Mouse (Mus musculus) lung, postnatal 14 days (tissue): ENCODE measurements around the gene Cd2bp2.
"Not testable (repeated sequence)": the region's sequence is repeated elsewhere in the genome, so short reads cannot be mapped to it uniquely, and the experiment has no call there.

Source experiments
- DNase-seq: peaks from one replicate; pipeline ENCODE4 v3.0.0; 2021

Gene Cd2bp2

GRCm38 (mm10) chr7:127188305-127189276 is 7.3 kb downstream of the Cd2bp2 start:
- no peak for DNase-seq

GRCm38 (mm10) chr7:127187351-127187750 is 8.5 kb downstream of the Cd2bp2 start:
- no peak for DNase-seq

- DNase-seq, result peak; percentile 8
Observed at GRCm38 (mm10) chr7:127185601-127186000, 10.2 kb downstream of the Cd2bp2 start.

GRCm38 (mm10) chr7:127184720-127185119 is 11.1 kb downstream of the Cd2bp2 start:
- DNase-seq, result no peak

GRCm38 (mm10) chr7:127183828-127184227 is 12.0 kb downstream of the Cd2bp2 start:
- no peak for DNase-seq

GRCm38 (mm10) chr7:127183345-127183744 is 12.5 kb downstream of the Cd2bp2 start:
- DNase-seq, result no peak

GRCm38 (mm10) chr7:127181724-127182123 is 14.1 kb downstream of the Cd2bp2 start:
- DNase-seq, result not testable (repeated sequence)

GRCm38 (mm10) chr7:127180783-127181182 is 15.1 kb downstream of the Cd2bp2 start:
- DNase-seq, result no peak

- DNase-seq, result no peak
Observed at GRCm38 (mm10) chr7:127176937-127177336, 18.9 kb downstream of the Cd2bp2 start.

- no peak for DNase-seq
Observed at GRCm38 (mm10) chr7:127166501-127166900, 29.3 kb downstream of the Cd2bp2 start.

GRCm38 (mm10) chr7:127165607-127166493 is 30.0 kb downstream of the Cd2bp2 start:
- no peak for DNase-seq

- DNase-seq, result no peak
Observed at GRCm38 (mm10) chr7:127164002-127164401, 31.8 kb downstream of the Cd2bp2 start.

- peak; percentile 14 for DNase-seq
Observed at GRCm38 (mm10) chr7:127162546-127162945, 33.3 kb downstream of the Cd2bp2 start.

GRCm38 (mm10) chr7:127157548-127157947 is 38.3 kb downstream of the Cd2bp2 start:
- DNase-seq, result no peak

- no peak for DNase-seq
Observed at GRCm38 (mm10) chr7:127153477-127153876, 42.4 kb downstream of the Cd2bp2 start.

- DNase-seq, result no peak
Observed at GRCm38 (mm10) chr7:127152464-127152863, 43.4 kb downstream of the Cd2bp2 start.

- DNase-seq, result peak; percentile 40
Observed at GRCm38 (mm10) chr7:127147901-127148300, 47.9 kb downstream of the Cd2bp2 start.

GRCm38 (mm10) chr7:127146267-127146603 is 49.6 kb downstream of the Cd2bp2 start:
- no peak for DNase-seq

GRCm38 (mm10) chr7:127145387-127146266 is 50.2 kb downstream of the Cd2bp2 start:
- no peak for DNase-seq

- DNase-seq, result no peak
Observed at GRCm38 (mm10) chr7:127144412-127144811, 51.4 kb downstream of the Cd2bp2 start.

- no peak for DNase-seq
Observed at GRCm38 (mm10) chr7:127142666-127143065, 53.2 kb downstream of the Cd2bp2 start.

GRCm38 (mm10) chr7:127142214-127142613 is 53.6 kb downstream of the Cd2bp2 start:
- DNase-seq, result no peak
